10 mouse cellular contexts compared by ENCODE assay signal in the genomic region with DNA sequence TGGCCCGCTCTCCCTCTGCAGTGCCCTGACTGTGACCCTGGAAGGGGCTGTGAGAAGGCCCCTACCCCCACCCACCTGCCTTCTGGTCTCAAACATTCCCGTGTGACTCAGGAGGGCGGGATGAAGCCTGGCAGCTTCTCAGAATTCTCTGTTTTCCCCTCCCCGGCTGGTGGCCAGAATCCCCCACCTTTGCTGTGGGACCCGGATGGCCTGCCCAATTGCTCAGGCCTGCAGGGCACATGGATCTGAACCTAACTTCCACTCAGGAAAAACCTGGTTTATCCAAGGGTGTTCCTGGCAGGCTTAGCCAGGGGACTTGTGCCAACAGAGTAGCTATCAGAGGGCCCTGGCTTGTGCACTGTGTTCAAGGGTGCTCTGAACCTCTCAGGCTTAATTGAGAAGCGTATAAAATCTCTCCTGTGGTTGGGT.
DNase-seq lines count a peak whose midpoint lies in the region; ATAC-seq lines count a peak whose summit lies in the region.
"Had no signal": no experiment of that assay in that cellular context is flagged by ENCODE, and none has a peak within 500 bp of the region (broad histone marks: within the 10 kb centered on the region; RNA-seq: fewer than 3 reads in every experiment).

No protein-coding gene starts in this region.

- no peak overlapping the region for H3K27ac ChIP-seq in heart, embryonic 12.5 days (ENCODE audit: poor library complexity, severe bottlenecking)
- peak overlapping the region; percentile 5; the same call in 1 of the 2 replicates for H3K27ac ChIP-seq in neural tube, embryonic 11.5 days (ENCODE audit: low read depth, low read length)

- no peak for ATAC-seq in heart, embryonic 12.5 days (ENCODE audit: insufficient number of reproducible peaks, low FRiP score)
- ATAC-seq in neural tube, embryonic 11.5 days (ENCODE audit: insufficient read depth, low FRiP score, low TSS enrichment), result no peak

- H3K4me2 ChIP-seq in heart, embryonic 12.5 days, result no peak overlapping the region
- no peak overlapping the region for H3K4me2 ChIP-seq in neural tube, embryonic 11.5 days (ENCODE audit: low read depth)

- H3K4me3 ChIP-seq in heart, embryonic 12.5 days, result no peak overlapping the region
- no peak overlapping the region for H3K4me3 ChIP-seq in neural tube, embryonic 11.5 days (ENCODE audit: low read depth, low read length)

- no peaks in the 10 kb centered on the region for H3K9me3 ChIP-seq in heart, embryonic 12.5 days (replicated peaks)
- H3K9me3 ChIP-seq in neural tube, embryonic 11.5 days (ENCODE audit: control insufficient read depth, low read length), result no peaks in the 10 kb centered on the region

- intact Hi-C loops in heart, postnatal 25 days (cut with DNase I), result no loop called here

- H3K36me3 ChIP-seq in heart, embryonic 12.5 days, result no peaks in the 10 kb centered on the region
- H3K36me3 ChIP-seq in neural tube, embryonic 11.5 days (ENCODE audit: control insufficient read depth, insufficient read depth, low read length), result no peaks in the 10 kb centered on the region

- H3K9ac ChIP-seq in heart, embryonic 12.5 days, result no peak overlapping the region
- H3K9ac ChIP-seq in neural tube, embryonic 11.5 days (ENCODE audit: low read length), result peak overlapping the region; percentile 37

- 55% methylated on average over 6 of the region's 6 CpGs for WGBS in heart, embryonic 12.5 days
- 44% methylated on average over 6 of the region's 6 CpGs for WGBS in neural tube, embryonic 11.5 days

- peaks cover 14% of the 10 kb centered on the region for H3K27me3 ChIP-seq in heart, embryonic 12.5 days (replicated peaks)
- H3K27me3 ChIP-seq in neural tube, embryonic 11.5 days (ENCODE audit: control insufficient read depth, insufficient read depth, low read length), result no peaks in the 10 kb centered on the region

- H3K4me1 ChIP-seq in heart, embryonic 12.5 days (replicated peaks), result peaks cover 45% of the 10 kb centered on the region
- peaks cover 38% of the 10 kb centered on the region for H3K4me1 ChIP-seq in neural tube, embryonic 11.5 days (ENCODE audit: control insufficient read depth, insufficient read depth, low read length)

- peak; percentile 73 to 83 for DNase-seq in heart, adult 18-20 months
- peak; percentile 54 for DNase-seq in ovary, adult 18-20 months (ENCODE audit: low spot score)
- no peak for DNase-seq in ovary, postnatal 36 days (ENCODE audit: low spot score)
- DNase-seq in heart, postnatal 25 days (ENCODE audit: low spot score), result peak; percentile 50
- DNase-seq in neural tube, embryonic 11.5 days (ENCODE audit: low spot score), result no peak
- no peak for DNase-seq in thymus, postnatal 36 days
- no peak for DNase-seq in frontal cortex, postnatal 36 days (ENCODE audit: low spot score in 2 of 2)
- DNase-seq: embryo, embryonic 11 days; layer of hippocampus, postnatal 36 days had no signal

Comparison
In these comparisons a context has a peak if more than half of its experiments do, and no peak if none do; other contexts are left out.
1. DNase-seq: peak in heart, adult 18-20 months (2 of 2), ovary, adult 18-20 months (single experiment) and heart, postnatal 25 days (single experiment); none in ovary, postnatal 36 days (single experiment), neural tube, embryonic 11.5 days (single experiment), thymus, postnatal 36 days (0 of 2) and frontal cortex, postnatal 36 days (0 of 2).